ENCODE assay signal across 11 mouse cellular contexts in genomic region chr2:69381740-69382139, GRCm38 (mm10). TPM values are rescaled to one million over a fixed set of nuclear protein-coding genes. Genes with fewer than 3 reads are reported as not detected.
DNase-seq lines count a peak whose midpoint lies in the region; ATAC-seq and TF ChIP-seq lines count a peak whose summit lies in the region.
"Had no signal": no experiment of that assay in that cellular context is flagged by ENCODE, and none has a peak within 500 bp of the region (broad histone marks: within the 10 kb centered on the region; RNA-seq: fewer than 3 reads in every experiment).

No protein-coding gene starts in this region.

- H3K36me3 ChIP-seq in kidney, adult 2 months (ENCODE audit: control insufficient read depth, insufficient read depth, low read length): no peaks in the 10 kb centered on the region
- H3K36me3 ChIP-seq in liver, postnatal 0 days (replicated peaks; ENCODE audit: insufficient read depth, low read length): no peaks in the 10 kb centered on the region
- H3K36me3 ChIP-seq: liver, embryonic 13.5 days had no signal

- H3K9ac ChIP-seq in liver, postnatal 0 days (replicated peaks): no peak overlapping the region
- H3K9ac ChIP-seq: liver, embryonic 13.5 days had no signal

- no peaks in the 10 kb centered on the region for H3K9me3 ChIP-seq in liver, postnatal 0 days (ENCODE audit: low read length)
- H3K9me3 ChIP-seq: liver, embryonic 13.5 days had no signal

- WGBS in kidney, adult 2 months: 38% methylated on average over 8 of the region's 8 CpGs
- 29% methylated on average over 8 of the region's 8 CpGs for WGBS in liver, postnatal 0 days (ENCODE audit: insufficient replicate concordance)

- no peak for DNase-seq in kidney, adult 2 months
- no peak for DNase-seq in kidney, postnatal 36 days
- DNase-seq in thymus, postnatal 4 days: peak; percentile 13
- DNase-seq in thymus, postnatal 0 days (ENCODE audit: low spot score): no peak
- DNase-seq in liver, postnatal 0 days: peak; percentile 48
- no peak for DNase-seq in adipocyte (ENCODE audit: low spot score)
- no peak for DNase-seq in ovary, postnatal 36 days (ENCODE audit: low spot score)
- DNase-seq: liver, embryonic 13.5 days; right cerebral cortex, postnatal 25 days had no signal

- TF ChIP-seq CTCF in kidney, adult 2 months (conservative IDR thresholded peaks at IDR 0.05; ENCODE audit: insufficient read depth, insufficient read length, low read depth, low read length): peak; percentile 44
- TF ChIP-seq CTCF in liver, postnatal 0 days (IDR thresholded peaks at IDR 0.05; ENCODE audit: low read depth): peak; percentile 58

- TF ChIP-seq EP300 in liver, postnatal 0 days (IDR thresholded peaks at IDR 0.05; ENCODE audit: low read depth): no peak

- no peak overlapping the region for H3K27ac ChIP-seq in kidney, adult 2 months (ENCODE audit: insufficient read depth, low read depth, low read length)
- 0 out of 2 replicates have a peak overlapping the region, but pooled peaks have one; percentile 8 for H3K27ac ChIP-seq in liver, postnatal 0 days (ENCODE audit: low read depth)
- H3K27ac ChIP-seq: liver, embryonic 13.5 days had no signal

- no peak for TF ChIP-seq POLR2A in kidney, adult 2 months (IDR thresholded peaks at IDR 0.05; ENCODE audit: low read depth, low read length)

- H3K4me3 ChIP-seq in kidney, adult 2 months (ENCODE audit: insufficient read depth, low read depth, low read length): no peak overlapping the region
- H3K4me3 ChIP-seq in liver, postnatal 0 days (ENCODE audit: low read depth, low read length): no peak overlapping the region
- H3K4me3 ChIP-seq: erythroblast, embryonic 14.5 days; liver, embryonic 13.5 days had no signal

- no peak for ATAC-seq in liver, postnatal 0 days
- ATAC-seq: Patski had no signal

- H3K4me2 ChIP-seq in liver, postnatal 0 days (ENCODE audit: low read depth, low read length): no peak overlapping the region; the same call in 1 of the 2 replicates
- H3K4me2 ChIP-seq: liver, embryonic 13.5 days had no signal

- peaks cover 8% of the 10 kb centered on the region; the same call in 1 of the 2 replicates for H3K4me1 ChIP-seq in kidney, adult 2 months (ENCODE audit: control insufficient read depth, insufficient read depth, low read length)
- H3K4me1 ChIP-seq in liver, postnatal 0 days (ENCODE audit: insufficient read depth): peaks cover 17% of the 10 kb centered on the region
- H3K4me1 ChIP-seq: liver, embryonic 13.5 days had no signal

- no peaks in the 10 kb centered on the region for H3K27me3 ChIP-seq in kidney, adult 2 months (replicated peaks; ENCODE audit: control insufficient read depth, insufficient read depth, low read length)
- H3K27me3 ChIP-seq in liver, postnatal 0 days (ENCODE audit: insufficient read depth, low read length): no peaks in the 10 kb centered on the region
- H3K27me3 ChIP-seq: liver, embryonic 13.5 days; Patski had no signal

RNA-seq across cellular contexts. Expression of gene Dhrs9, which starts 1.5 kb away (rescaled TPM):
- 0.15 and 0.20 TPM in 2 replicates for polyA plus RNA-seq in kidney, adult 2 months (2012; rRNA removed)
- 0.03 and 0.08 TPM in 2 replicates for polyA plus RNA-seq in thymus, postnatal 0 days (2015; fragmentation: Nextera tagmentation; extraction: Ambion mirVana)
- polyA plus RNA-seq in liver, postnatal 0 days (2015; fragmentation: Nextera tagmentation; extraction: Ambion mirVana): 0.24 and 0.27 TPM in 2 replicates
- polyA plus RNA-seq: erythroblast, embryonic 14.5 days had no signal

RNA-seq across cellular contexts. Expression of gene Abcb11, which starts 39.3 kb away (rescaled TPM):
- polyA plus RNA-seq in kidney, adult 2 months (2012; rRNA removed): not detected in 2 replicates
- polyA plus RNA-seq in thymus, postnatal 0 days (2015; fragmentation: Nextera tagmentation; extraction: Ambion mirVana): 0.07 and 0.30 TPM in 2 replicates
- polyA plus RNA-seq in liver, postnatal 0 days (2015; fragmentation: Nextera tagmentation; extraction: Ambion mirVana): 74.4 and 74.8 TPM in 2 replicates
- polyA plus RNA-seq: erythroblast, embryonic 14.5 days had no signal

Comparison
In these comparisons a context has a peak if more than half of its experiments do, and no peak if none do; other contexts are left out.
1. DNase-seq: peak in thymus, postnatal 4 days (single experiment) and liver, postnatal 0 days (single experiment); none in kidney, adult 2 months (single experiment), kidney, postnatal 36 days (0 of 2), thymus, postnatal 0 days (single experiment), adipocyte (single experiment) and ovary, postnatal 36 days (single experiment).
2. RNA of gene Abcb11, which starts 39.3 kb away (polyA plus RNA-seq): 74.4 to 74.8 TPM in liver, postnatal 0 days; 0.07 to 0.30 TPM in thymus, postnatal 0 days and not detected in kidney, adult 2 months; every median in the first group is over 10 times any median in the second.